Mouse (Mus musculus) urinary bladder, postnatal 25 days (tissue): ENCODE measurements at regions not wholly inside any gene's neighbourhood (a gene's known extent, or its start where the extent isn't known, plus 50 kb on each side); places are given as distances from the start of the nearest gene placed in this dataset.
"Not testable (repeated sequence)": the region's sequence is repeated elsewhere in the genome, so short reads cannot be mapped to it uniquely, and the experiment has no call there.

Source experiments
- DNase-seq: peaks from one replicate; pipeline ENCODE4 v3.0.0; 2022; ENCODE audit warnings: low spot score

DNA sequence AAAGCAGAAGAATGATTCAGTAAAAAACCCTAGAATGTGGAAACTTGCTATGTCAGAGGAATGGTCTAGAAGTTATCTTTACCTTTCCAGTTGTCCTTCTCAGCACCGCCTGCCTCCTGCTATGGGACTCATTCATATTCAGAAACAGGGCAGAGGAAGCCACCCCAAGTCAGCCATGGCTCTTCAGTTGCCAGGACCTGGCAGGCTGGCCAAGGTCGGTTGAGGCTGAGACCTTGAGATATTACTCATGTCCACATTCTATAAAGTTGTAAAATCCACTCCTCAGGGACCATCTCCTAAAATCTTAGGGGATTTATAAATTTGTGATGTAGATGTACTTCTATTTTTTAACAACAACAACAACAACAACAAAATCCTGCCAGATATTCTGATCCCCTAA lies 580.7 kb upstream of the Klhl29 start:
- DNase-seq, result no peak

DNA sequence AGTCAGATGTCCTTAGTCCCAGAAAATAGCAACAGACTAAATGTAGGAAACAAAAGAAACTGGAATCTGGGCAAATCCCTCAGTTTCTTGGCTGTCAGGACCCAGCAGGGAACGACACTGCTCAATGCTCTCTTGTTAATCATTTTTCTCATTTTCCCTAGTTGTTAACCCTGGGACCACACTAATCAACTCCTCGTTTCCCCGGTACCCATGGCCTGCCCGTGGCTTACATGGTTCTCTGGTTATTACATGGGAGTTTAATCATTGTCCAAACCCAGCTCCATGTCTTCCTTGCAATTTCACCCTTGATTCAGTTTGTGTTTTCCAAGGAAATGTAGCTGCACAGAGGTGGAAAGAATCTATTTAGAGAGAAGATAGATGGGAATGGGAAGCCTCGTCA lies 580.1 kb upstream of the Klhl29 start:
- no peak for DNase-seq

DNA sequence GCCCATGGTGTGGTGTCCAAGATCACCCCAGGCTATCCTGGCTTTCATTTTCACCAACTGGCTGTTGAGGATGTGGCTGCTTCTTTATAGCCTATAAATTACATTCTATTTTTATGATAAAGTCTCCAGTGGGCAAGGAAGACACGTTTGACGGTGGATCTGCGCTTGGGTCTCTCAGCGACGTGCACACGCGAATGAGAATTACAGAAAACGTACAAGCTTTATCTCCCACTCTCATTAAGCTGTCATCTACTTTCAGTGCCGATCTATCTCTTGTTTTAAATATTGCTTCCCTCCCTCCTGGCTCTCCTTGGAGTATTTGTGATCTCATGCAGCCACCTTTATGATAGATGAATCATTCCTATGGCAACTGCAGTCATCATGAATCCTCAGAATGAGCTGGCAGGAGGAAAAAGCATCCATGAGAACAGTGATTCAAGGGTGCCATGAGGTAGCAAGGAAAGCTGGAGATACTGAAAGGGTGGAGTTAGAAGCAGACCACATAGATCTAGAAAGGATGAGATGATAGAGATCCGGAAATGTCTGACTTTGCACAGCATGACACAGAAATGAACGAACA lies 568.0 kb upstream of the Klhl29 start:
- DNase-seq, result no peak

DNA sequence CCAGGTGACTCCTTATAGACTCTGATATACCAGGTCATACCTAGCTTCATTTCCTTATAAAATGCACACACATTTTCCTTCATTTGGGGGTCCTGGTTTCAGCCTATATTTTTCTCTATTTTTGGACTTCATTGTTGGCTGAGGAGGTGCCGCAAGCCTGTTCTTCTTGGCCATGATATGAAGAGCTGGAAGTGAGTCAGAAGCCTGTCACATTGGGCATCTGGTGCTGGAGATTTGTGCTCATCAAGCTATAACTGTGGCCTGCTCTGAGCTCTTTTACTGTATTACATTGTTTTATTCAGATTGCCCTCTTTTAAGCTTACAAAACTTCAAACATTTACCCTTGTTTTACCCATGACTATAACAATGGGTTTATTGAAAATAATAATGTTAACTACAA lies 545.8 kb upstream of the Klhl29 start:
- no peak for DNase-seq

DNA sequence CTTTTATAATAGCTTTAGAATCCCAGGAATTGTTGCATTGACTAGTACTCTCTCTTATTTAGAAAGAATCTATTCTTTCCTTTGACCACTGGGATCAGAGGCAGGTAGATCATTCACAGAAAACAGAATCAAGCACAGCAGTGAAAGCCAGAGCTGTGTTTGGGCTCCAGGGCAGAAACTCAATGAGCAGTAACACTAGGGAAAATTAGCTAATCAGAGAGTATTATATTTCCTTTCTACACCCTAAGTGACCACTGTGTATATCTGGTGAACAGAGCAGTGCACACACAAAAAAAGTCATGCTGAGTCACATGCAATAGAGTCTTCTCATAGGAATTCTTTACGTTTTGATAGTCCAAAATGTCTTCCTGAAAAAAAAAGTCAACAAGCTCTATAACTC lies 542.5 kb upstream of the Klhl29 start:
- DNase-seq, result no peak

DNA sequence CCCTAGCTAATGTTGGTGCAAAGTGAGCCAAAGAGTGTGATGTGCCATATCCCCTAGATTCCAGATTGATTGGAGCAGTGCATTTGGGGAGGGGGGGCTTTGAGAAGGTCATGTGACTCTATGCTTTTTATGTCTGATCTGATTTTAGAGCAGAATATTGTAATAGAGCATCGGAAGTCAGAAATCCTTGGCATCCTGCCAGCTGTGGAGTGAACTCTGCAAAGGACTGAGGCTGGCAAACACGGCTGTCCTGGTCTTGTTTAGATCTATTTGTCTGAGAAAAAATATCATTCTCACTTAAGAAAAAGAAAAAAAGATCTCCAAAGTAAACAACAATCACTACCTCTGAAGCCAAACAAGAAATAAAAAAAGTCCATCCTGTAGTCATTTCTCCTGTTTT lies 530.8 kb upstream of the Klhl29 start:
- no peak for DNase-seq

DNA sequence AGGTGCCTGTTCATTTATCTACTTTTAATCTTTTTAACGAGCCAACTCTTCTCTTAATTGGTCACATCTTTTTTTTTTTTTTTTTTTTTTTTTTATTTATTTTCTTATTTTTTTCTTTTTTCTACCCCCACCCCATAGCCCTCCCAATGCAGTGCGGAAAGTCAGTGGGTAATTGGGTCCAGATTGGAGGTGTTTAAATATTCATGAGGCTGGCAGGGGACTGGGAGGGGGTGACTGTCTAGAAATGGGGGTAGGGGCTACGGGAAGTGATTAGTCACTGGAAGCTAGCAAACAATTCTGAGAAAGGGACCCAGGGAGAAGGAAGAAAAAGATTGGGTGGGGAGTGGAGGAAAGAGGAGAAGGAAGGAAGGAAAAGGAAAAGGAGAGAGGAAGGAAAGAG lies 516.3 kb upstream of the Klhl29 start:
- not testable (repeated sequence) for DNase-seq

DNA sequence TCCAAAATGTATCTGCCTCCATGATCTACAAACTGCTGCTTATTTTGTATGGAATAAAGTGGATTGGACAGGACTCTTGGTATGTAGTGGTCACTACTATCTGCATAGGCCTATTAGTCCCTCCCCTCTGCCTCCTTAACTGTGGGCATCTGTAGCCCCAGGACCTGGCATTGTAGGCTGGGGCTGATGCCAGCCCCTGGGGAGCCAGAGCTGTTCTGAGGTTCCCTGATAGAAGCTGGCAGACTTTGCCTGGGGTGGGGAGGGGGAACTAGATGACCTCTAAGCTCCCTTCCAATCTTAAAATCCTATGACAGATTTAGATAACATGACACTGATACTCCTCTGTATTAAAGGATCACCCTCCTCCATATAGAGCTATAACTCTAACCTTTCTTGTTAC lies 491.2 kb upstream of the Klhl29 start:
- DNase-seq, result no peak

DNA sequence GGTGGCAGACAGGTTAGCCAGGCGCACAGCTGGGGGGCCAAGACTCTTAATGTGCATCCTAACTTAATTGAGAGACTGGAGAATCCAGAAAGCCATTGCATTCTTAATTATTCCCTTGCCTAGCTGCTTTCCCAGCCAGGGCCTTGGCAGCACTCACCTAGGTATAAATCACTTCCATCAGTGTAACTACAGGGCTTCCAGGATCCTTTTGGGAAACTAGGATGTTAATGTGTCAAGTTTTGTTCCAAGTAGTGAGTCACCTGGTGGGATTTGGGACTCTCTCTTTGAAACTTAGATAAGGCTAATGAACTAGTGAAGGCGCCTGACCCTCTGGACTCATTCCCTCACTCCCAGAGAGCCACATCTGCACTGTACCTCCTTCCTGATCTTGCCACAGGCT lies 484.3 kb upstream of the Klhl29 start:
- no peak for DNase-seq

DNA sequence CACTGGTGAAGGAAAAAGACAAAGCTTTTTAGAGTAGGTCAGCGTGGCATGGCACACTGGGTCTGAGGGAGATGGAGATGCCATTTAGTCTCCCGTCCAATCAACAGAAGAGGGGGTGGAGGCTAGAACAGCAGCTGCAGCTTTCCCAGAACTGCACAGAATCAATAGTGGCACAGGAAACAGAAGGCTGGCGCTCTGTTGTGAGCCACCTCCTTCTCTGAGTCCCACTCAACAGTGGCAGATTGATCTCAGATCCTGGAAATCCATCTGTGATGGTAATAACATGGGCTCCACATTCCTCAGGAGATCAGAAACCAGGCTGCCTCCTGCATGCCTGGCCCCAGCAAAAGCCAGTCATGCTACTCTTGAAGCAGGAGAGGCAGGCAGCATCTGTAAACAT lies 480.9 kb upstream of the Klhl29 start:
- no peak for DNase-seq

DNA sequence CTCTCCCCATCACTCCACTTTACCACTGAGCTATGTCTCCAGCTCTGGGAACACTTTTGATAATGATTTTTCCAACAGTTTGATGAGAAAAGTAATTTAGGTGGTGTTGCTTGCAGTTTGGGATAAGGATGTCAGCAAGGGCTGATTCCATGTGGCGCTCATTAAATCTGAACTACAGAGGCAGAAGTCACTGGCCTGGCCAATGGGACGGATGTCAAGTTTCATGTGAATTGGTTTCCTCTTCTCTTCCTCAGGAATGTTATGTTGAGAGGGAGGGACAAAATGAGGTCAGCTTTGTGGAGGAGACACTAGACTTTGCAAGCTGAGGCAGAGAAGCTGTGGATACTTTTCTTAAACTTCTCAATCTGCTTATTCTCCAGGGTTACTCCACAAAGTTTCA lies 434.9 kb upstream of the Klhl29 start:
- no peak for DNase-seq

DNA sequence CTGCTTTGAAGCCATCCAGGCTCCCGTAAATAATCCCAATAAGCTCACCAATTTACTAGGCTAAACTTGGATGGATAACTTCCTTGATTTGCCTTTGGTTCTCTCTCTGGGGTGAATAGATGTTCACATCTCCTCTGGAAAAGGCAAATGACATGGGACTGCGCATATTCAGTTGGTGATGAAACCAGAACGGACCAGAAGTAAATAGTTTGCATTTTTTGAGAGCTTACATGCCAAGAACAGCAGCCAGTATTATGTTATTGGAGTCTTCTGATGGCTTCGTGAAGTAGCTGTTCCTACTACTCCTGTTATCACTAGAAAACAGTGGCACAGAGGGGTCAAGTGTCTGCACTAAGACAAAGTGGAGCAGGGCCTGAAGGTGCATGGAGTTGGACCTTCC lies 434.5 kb upstream of the Klhl29 start:
- no peak for DNase-seq

DNA sequence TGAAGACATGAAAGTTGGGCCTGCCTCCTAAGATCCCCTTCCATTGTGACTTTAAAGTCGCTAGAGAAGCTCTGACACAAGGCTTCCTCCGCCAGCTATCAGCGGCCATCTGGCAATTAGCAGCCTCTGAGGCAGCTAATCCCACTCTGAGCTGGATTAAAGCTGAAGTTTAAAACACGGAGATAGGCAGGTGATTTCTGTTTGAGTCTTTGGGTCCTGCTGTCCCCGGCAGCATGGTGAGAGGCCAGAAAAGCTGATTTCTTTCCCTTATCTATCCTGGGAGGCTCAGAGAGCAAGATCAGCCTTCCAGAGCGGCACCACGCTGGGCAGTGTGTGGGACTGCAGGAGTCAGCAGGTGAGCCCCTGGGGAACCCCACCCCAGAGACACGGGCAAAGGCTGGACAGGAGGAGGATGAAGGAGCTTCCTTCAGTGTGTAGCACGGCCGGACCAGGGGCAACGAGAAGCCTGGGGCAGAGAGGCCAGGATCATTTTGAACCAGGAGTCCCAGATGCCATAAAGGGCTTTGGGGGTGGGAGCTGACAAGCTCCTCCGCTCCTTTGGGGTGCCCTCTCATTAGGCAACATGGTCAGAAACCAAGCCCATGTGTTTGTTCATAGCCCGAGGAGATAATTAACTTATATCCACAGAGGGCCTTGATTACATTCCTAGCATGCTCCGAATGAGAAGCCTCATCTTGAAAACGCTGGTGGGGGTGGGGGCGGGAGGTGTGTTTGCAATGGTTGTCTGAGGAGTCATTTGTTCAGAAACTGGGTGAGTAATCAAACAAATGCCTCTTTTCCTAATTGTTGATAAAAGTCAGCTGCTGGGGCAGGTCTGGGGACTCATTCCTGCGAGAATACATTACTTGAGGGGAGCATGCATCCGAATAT lies 432.8 kb upstream of the Klhl29 start:
- no peak for DNase-seq

DNA sequence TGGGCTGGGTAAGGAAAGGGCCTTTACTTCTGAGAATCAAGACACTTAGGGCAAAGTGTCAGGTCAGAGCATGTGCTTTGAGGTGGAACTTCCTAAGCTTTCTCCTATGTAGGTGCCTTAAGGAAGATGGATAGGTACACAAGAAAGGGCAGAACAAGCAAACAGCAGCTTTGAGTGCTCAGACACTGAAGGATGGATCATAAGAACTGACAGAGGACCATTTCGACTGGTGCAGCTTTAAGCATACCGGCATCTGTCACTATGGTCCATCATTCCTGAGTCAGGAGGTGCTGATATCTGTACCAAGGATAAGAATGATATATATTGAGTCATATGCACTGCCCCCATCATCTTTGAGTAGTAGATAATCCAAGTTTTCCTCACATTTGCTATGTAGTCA lies 430.2 kb upstream of the Klhl29 start:
- no peak for DNase-seq

DNA sequence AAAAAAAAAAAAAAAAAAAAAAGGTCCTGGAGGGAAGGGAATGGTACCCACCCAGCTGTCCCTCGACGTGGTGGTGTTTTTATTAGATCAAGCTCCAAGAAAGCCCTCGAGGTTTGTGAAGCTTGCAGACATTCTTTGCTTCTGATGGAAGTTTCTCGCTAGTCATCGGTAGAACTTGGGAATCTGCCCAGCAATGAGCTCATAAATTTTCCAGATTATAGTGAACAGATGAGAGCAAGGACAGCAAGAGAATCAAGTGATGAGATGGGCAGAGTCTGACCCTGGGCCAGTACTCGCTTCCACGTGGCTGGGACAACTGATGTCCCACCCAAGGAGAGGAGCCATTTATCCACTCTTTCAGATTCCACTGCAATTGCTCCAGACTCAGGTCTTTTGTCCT lies 417.6 kb upstream of the Klhl29 start:
- peak; percentile 38 for DNase-seq

DNA sequence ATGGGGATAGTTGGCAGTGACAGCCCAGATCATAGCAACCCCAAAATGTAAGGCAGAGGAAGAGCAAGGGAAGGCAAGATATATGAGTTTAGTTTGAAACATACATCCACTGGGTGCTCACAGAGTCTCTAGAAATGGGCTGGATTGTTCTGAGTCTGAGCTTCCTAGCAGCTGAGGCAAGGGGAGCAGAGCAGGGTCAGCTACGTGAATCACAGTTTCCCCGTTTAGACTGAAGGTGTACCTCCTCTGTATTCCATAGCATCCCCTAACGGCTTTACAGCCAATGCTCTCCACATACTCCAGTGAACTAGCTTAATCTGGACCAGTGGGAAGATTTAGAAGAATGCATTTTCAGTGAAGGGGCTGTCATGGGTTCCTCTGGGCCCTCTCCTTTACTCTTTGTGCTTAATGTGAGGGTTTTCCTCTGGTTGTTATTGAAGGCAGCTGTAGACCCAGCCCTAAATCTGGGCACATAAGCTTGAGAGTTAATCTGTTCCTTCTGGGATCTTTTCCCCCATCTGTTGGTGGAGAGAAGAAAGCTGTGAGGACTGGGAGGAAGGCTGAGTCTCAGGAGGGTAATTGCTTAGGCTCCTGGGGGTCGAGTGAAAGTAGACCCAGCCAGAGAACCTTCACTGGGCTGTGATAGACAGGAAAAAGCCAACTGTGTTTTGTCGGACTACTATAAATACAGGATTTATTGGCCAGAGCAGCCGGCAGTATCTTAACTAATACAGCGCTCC lies 411.8 kb upstream of the Klhl29 start:
- no peak for DNase-seq

DNA sequence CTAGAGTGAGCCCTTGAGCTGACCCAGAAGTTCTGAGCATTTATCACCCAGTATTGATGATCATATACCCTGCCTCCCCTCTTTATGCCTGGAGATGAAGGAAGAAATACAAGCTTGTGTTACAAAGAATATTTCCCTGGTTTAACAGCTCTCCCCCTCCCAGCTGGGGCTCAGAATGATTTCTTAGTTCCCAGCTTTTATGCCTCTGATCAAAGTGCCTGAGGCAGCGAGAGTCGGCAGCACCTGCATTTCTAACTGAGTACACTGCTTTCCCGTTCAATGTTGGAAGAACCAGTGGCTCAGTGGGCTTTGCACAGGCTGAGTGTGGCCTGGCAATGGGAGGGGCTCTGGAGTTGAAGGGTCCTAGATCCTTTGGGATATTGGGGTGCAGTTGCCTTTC lies 405.8 kb upstream of the Klhl29 start:
- DNase-seq, result no peak

DNA sequence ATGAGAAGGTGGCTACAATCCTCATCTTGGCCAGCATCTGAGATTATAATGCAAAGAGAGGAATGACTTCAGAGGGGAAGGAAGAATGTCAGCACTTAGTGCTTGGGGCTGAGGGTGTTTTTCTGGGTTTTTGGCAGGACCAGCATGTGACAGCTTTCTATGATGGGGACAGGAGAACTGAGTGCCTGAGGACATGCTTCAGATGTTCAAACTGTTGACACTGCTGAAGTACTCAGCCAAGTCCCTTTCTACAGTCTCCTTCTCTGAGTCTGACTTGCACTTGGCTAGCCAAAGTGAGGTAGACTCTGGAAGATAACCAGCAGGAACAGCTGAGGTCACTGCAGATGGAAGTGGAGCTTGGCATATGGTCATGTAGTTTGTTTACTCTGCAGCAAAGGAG lies 402.1 kb upstream of the Klhl29 start:
- DNase-seq, result no peak

DNA sequence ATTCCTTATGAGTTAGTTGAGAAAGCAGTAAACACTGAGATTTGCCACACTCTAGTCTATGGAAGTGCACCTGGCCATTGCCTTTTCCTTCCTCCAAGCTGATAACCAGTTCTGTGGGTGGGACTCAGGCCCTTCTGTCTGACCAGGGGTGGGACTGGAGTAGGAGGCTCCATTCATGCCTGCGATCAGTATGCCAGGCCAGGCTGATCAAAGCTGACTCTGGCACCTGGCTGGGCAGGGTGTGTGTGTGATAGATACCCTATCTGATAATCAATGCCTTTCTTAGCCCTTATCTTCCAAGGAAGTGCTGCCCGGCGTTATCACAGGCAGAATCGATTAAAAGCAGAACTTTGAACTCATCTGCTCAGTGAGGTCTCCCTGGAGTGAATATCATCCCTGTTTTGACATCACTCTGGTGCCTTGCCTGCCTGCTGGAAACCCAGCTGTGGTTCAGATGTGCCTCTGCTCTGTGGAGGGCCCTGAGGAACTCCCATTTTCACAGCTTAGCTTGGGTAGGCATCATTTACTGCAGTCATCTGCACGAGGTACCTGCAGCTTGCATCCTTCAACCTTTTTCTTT lies 396.0 kb upstream of the Klhl29 start:
- no peak for DNase-seq

DNA sequence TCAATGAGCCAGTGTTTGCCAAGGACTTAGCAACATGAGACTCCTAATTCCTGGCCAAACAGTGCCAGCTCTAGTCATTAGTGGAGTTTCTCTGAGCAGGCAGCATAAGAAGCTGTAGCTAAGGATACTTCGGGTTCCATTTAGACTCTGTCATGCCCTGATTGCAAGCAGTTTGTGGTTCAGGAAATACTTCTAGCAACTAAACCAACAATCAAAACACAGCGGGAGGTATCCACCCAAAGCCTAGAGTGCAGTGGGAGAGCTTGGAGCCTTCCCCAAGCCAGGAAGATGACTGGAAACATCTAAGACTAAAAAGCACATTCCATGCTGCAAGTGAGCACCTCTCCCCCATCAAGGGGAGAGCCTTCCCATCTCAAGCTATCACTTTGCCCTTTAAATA lies 395.0 kb upstream of the Klhl29 start:
- DNase-seq, result no peak

DNA sequence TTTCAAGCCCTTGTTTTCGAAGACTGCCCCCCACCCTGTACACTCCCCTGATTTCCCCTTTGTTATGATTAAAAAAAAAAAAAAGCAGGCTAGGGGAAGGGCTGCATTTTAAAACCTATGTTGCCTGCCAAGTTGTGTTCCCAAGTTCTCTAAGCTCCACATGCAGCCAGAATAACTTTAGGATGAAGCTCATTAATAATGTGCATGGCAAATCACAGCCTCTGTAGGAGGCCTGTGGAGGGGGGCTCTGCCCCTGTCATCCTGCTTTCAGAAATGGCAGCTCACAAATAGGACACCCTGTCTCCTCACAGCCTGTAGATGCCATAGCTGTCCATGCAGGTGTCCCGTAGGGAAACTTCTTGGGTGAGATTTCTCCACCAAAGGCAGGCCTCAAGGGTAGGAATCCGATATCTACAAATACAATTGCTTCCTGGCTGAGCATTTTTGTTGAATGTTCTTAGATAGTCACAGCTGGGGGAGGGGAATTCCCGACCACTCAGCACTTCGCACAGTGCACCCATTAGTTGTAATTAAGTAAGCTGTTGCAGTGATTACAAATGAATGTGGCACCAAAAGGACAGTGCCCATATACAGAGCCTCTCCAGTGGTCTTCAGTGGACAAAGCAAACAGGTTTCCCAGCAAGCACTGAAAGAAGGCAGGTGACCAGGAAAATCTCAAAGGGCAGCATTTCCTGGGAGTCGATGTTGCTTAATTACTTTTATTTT lies 389.1 kb upstream of the Klhl29 start:
- DNase-seq, result no peak

DNA sequence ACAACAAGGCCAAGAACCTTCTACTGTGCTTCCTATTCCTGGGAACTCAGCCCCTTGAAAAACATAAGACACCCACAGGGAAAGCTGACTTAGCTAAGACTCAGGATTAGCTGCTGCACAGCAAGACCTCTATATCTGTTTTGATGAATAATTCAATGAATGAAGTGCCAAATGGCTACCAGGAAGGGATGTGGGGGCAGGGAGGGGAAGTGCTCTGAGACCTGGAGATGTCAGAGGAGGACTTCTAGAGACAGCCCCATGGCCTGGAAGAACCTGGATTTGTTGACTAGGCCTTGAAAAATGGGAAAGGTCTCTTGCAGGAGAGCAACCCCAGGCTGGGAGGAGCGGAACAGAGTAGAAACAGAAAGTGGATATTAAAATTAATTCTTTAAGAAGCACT lies 388.5 kb upstream of the Klhl29 start:
- DNase-seq, result no peak
